Mouse (Mus musculus) testis, adult 2 months (tissue): Measurements from ENCODE around the gene 6030468B19Rik. TPM values are rescaled to one million over a fixed set of nuclear protein-coding genes. Genes with fewer than 3 reads are reported as not detected.
"Not testable (repeated sequence)": the region's sequence is repeated elsewhere in the genome, so short reads cannot be mapped to it uniquely, and the experiment has no call there.

ENCODE experiments used
- H3K27ac ChIP-seq: fragments of 200-500 bp; 2 replicates; pipeline ENCODE4 v1.5.1; 2012; ENCODE audit warnings: low read depth, low read length; ENCODE audit not compliant: control insufficient read depth, insufficient read depth
- H3K27me3 ChIP-seq: fragments of 200-500 bp; 2 replicates; pipeline ENCODE4 v1.6.1; 2012; ENCODE audit warnings: mild to moderate bottlenecking, low read length, moderate library complexity; ENCODE audit not compliant: control insufficient read depth, insufficient read depth
- H3K36me3 ChIP-seq: fragments of 200-500 bp; 2 replicates; pipeline ENCODE4 v1.6.1; 2012; ENCODE audit warnings: mild to moderate bottlenecking, low read length; ENCODE audit not compliant: control insufficient read depth, insufficient read depth
- H3K4me1 ChIP-seq: fragments of 200-500 bp; 2 replicates; pipeline ENCODE4 v1.6.1; 2012; ENCODE audit warnings: low read length; ENCODE audit not compliant: control insufficient read depth, insufficient read depth
- H3K4me3 ChIP-seq: fragments of 200-500 bp; 2 replicates; pipeline ENCODE4 v1.5.1; 2012; ENCODE audit warnings: low read depth, mild to moderate bottlenecking, low read length, moderate library complexity, mixed read lengths; ENCODE audit not compliant: control insufficient read depth
- CTCF ChIP-seq: fragments of 200-500 bp; IDR thresholded peaks from 2 replicates; pipeline ENCODE4 v1.5.1; 2012; ENCODE audit warnings: low read depth, mild to moderate bottlenecking, inconsistent platforms, low read length, moderate library complexity; ENCODE audit not compliant: control insufficient read depth, insufficient read depth, insufficient replicate concordance
- POLR2A ChIP-seq: fragments of 200-500 bp; IDR thresholded peaks from 2 replicates; pipeline ENCODE4 v1.6.1; 2012; ENCODE audit warnings: low read depth, mild to moderate bottlenecking, inconsistent platforms, low read length, moderate library complexity; ENCODE audit not compliant: control insufficient read depth
- polyA plus RNA-seq: library from polyadenylated mRNA; depleted of rRNA; stranded (reverse); fragments of >200 nt; gene quantifications from 2 replicates; pipeline ENCODE4 v1.2.3, GENCODE M21; 2012

6030468B19Rik gene
- polyA plus RNA-seq, 1 experiment: not detected

- Histone ChIP-seq H3K36me3 (no peaks in the 10 kb centered on the region), H3K27me3 (no peaks in the 10 kb centered on the region), H3K4me1 (peaks cover 18% of the 10 kb centered on the region), H3K4me3 (peak within 1 kb of the TSS; percentile 86), H3K27ac (peak within 1 kb of the TSS; percentile 2; the same call in 1 of the 2 replicates)
- TF ChIP-seq POLR2A (peak; percentile 55), CTCF (no peak)
Measured at GRCm38 (mm10) chr11:117809407-117810311, 12.2 kb downstream of the 6030468B19Rik start, which contains the start of the genes Gm20708 and Syngr2. Gm20708 (plus strand) TSS chr11:117809668. Syngr2 (plus strand) TSS chr11:117809668.

- peak overlapping the region; percentile 86 for H3K4me3 ChIP-seq
- TF ChIP-seq CTCF (peak; percentile 42; the same call in 1 of the 2 replicates), POLR2A (no peak)
- H3K27me3 ChIP-seq: no peaks in the 10 kb centered on the region
- no peaks in the 10 kb centered on the region for H3K36me3 ChIP-seq
- H3K27ac ChIP-seq: 0 out of 2 replicates have a peak overlapping the region, but pooled peaks have one; percentile 2
- peaks cover 18% of the 10 kb centered on the region for H3K4me1 ChIP-seq
Measured at GRCm38 (mm10) chr11:117810401-117811046, 13.1 kb downstream of the 6030468B19Rik start.

GRCm38 (mm10) chr11:117813867-117814266, 16.4 kb downstream of the 6030468B19Rik start:
- no peaks in the 10 kb centered on the region for H3K36me3 ChIP-seq
- H3K27ac ChIP-seq: no peak overlapping the region
- no peak for TF ChIP-seq CTCF
- TF ChIP-seq POLR2A: no peak
- no peak overlapping the region for H3K4me3 ChIP-seq
- H3K4me1 ChIP-seq: peaks cover 18% of the 10 kb centered on the region
- H3K27me3 ChIP-seq: no peaks in the 10 kb centered on the region

GRCm38 (mm10) chr11:117814704-117815366, 17.4 kb downstream of the 6030468B19Rik start:
- H3K27ac ChIP-seq: no peak overlapping the region
- TF ChIP-seq POLR2A: no peak
- TF ChIP-seq CTCF: no peak
- no peak overlapping the region for H3K4me3 ChIP-seq
- peaks cover 13% of the 10 kb centered on the region for H3K4me1 ChIP-seq
- no peaks in the 10 kb centered on the region for H3K27me3 ChIP-seq
- H3K36me3 ChIP-seq: no peaks in the 10 kb centered on the region

- H3K36me3 ChIP-seq, H3K4me1 ChIP-seq, H3K27me3 ChIP-seq, H3K27ac ChIP-seq, H3K4me3 ChIP-seq: not testable (repeated sequence)
Measured at GRCm38 (mm10) chr11:117815850-117816249, 18.4 kb downstream of the 6030468B19Rik start.

GRCm38 (mm10) chr11:117816389-117816996, 19.0 kb downstream of the 6030468B19Rik start:
- Histone ChIP-seq H3K27me3 (no peaks in the 10 kb centered on the region), H3K4me1 (peaks cover under 1% of the 10 kb centered on the region), H3K27ac (no peak overlapping the region), H3K4me3 (no peak overlapping the region), H3K36me3 (no peaks in the 10 kb centered on the region)
- TF ChIP-seq POLR2A (no peak), CTCF (no peak)

GRCm38 (mm10) chr11:117819095-117819494, 21.6 kb downstream of the 6030468B19Rik start:
- Histone ChIP-seq H3K4me1 (no peaks in the 10 kb centered on the region; the same call in 1 of the 2 replicates), H3K27me3 (no peaks in the 10 kb centered on the region), H3K27ac (no peak overlapping the region), H3K36me3 (no peaks in the 10 kb centered on the region), H3K4me3 (no peak overlapping the region)
- TF ChIP-seq CTCF (no peak), POLR2A (no peak)
